Mouse (Mus musculus): Measurements from ENCODE around the gene B4galnt4. TPM values are rescaled to one million over a fixed set of nuclear protein-coding genes. Genes with fewer than 3 reads are reported as not detected.

The B4galnt4 gene
- total and polyA plus RNA-seq, 2 experiments from 2014 or later, result 41.8 to 124 TPM

DNA sequence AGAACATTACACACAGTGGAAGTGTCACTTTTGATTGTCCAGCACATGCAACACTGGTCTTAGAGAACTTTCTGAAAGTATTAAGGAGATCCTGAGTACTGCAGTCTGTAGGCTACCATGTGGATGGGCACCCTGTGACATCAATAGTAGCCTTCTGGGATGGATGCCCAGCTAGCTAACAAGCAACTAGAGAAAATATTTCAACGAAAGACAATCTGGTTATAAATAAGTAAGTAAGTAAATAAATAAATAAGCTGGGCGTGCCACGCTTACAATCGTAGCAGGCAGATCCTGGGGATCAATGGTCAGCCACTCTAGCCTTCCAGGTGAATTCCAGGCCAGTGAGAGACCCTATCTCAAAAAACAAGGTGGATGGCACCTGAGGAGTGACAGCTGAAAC, 8.9 kb upstream of the B4galnt4 start:
- Histone ChIP-seq H3K36me3 (ENCODE audit: insufficient read depth, low read length) (no peaks in the 10 kb centered on the region), H3K27me3 (ENCODE audit: insufficient read depth, low read length) (no peaks in the 10 kb centered on the region), H3K4me2 (ENCODE audit: low read depth, low read length) (no peak overlapping the region), H3K27ac (no peak overlapping the region), H3K9ac (replicated peaks; ENCODE audit: low read length) (no peak overlapping the region), H3K9me3 (ENCODE audit: low read length) (no peaks in the 10 kb centered on the region), H3K4me1 (ENCODE audit: insufficient read depth, low read length) (peaks cover 4% of the 10 kb centered on the region; the same call in 1 of the 2 replicates), H3K4me3 (ENCODE audit: low read length) (no peak overlapping the region)
- ATAC-seq (no peak), DNase-seq (ENCODE audit: low spot score) (no peak)
- WGBS, result 88% methylated on average over 4 of the region's 4 CpGs
- TF ChIP-seq CTCF (IDR thresholded peaks at IDR 0.05; ENCODE audit: low read depth), result no peak

DNA sequence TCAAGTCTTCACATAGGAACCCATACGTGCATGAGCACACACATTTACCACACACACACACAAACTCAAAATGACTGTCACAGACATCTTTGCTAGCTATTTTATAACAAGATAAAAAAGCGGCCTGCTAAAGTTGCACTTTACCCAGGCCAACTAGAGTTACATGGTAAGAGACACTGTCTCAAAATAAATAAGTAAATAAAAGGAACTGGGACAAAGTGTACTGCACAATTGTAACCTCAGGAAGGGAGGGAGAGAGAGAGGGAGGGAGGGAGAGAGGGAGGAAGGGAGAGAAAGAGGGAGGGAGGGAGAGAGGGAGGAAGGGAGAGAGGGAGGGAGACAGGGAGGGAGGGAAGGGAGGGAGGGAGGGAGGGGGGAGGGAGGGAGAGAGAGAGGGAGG, 8.5 kb upstream of the B4galnt4 start:
- DNase-seq (ENCODE audit: low spot score), result no peak
- Histone ChIP-seq H3K9ac (replicated peaks; ENCODE audit: low read length) (no peak overlapping the region), H3K9me3 (ENCODE audit: low read length) (no peaks in the 10 kb centered on the region), H3K27me3 (ENCODE audit: insufficient read depth, low read length) (no peaks in the 10 kb centered on the region), H3K4me2 (ENCODE audit: low read depth, low read length) (no peak overlapping the region), H3K27ac (no peak overlapping the region), H3K36me3 (ENCODE audit: insufficient read depth, low read length) (no peaks in the 10 kb centered on the region), H3K4me1 (ENCODE audit: insufficient read depth, low read length) (peaks cover 4% of the 10 kb centered on the region; the same call in 1 of the 2 replicates), H3K4me3 (ENCODE audit: low read length) (no peak overlapping the region)
- no peak for ATAC-seq
- no peak for TF ChIP-seq CTCF (IDR thresholded peaks at IDR 0.05; ENCODE audit: low read depth)
- WGBS, result 80% methylated on average over 2 of the region's 2 CpGs

DNA sequence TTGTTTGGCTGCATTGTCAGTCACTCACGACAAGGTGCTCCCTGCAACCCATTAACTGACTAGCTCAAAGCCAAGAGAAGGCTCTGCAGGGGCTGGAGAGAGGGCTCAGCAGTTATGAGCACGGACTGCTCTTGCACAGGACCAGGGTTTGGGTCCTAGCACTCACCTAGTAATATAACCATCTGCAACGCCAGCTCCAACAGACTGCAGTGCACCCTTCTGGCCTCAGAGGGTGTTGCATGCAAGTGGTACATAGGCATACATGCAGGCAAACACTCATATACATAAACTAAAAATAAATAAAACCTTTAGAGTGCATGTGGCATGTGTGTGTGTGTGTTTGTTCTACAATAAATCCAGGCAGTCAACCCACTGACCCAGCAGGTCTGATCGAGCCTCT, 5.1 kb upstream of the B4galnt4 start:
- 85% methylated on average over 4 of the region's 4 CpGs for WGBS
- Histone ChIP-seq H3K36me3 (ENCODE audit: insufficient read depth, low read length) (no peaks in the 10 kb centered on the region), H3K4me3 (ENCODE audit: low read length) (no peak overlapping the region), H3K27me3 (ENCODE audit: insufficient read depth, low read length) (no peaks in the 10 kb centered on the region), H3K9ac (replicated peaks; ENCODE audit: low read length) (no peak overlapping the region), H3K9me3 (ENCODE audit: low read length) (no peaks in the 10 kb centered on the region), H3K4me1 (ENCODE audit: insufficient read depth, low read length) (0 out of 2 replicates have a peak, but pooled peaks cover 6% of the 10 kb centered on the region), H3K4me2 (ENCODE audit: low read depth, low read length) (no peak overlapping the region), H3K27ac (no peak overlapping the region)
- peak; percentile 29 for TF ChIP-seq CTCF (IDR thresholded peaks at IDR 0.05; ENCODE audit: low read depth)
- DNase-seq (ENCODE audit: low spot score), result no peak
- no peak for ATAC-seq

DNA sequence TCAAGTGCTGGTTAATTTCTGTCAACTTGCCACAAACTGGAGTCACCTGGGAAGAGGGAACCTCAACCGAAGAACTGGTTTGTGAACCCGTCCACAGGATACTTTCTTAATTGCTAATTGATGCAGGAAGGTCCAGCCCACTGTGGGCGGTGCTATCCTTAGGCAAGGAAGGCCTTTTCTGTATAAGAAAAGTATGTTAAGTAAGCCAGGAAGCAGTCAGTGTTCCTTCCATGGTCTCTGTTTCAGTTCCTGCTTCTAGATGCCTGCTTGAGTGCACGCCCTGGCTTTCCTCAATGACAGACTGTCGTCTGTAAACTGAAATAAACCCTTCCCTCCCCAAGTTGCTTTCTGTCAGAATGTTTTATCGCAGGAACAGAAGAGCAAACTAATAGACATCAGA, 3.9 kb upstream of the B4galnt4 start:
- H3K4me2 ChIP-seq (ENCODE audit: low read depth, low read length), result no peak overlapping the region
- TF ChIP-seq CTCF (IDR thresholded peaks at IDR 0.05; ENCODE audit: low read depth), result no peak

DNA sequence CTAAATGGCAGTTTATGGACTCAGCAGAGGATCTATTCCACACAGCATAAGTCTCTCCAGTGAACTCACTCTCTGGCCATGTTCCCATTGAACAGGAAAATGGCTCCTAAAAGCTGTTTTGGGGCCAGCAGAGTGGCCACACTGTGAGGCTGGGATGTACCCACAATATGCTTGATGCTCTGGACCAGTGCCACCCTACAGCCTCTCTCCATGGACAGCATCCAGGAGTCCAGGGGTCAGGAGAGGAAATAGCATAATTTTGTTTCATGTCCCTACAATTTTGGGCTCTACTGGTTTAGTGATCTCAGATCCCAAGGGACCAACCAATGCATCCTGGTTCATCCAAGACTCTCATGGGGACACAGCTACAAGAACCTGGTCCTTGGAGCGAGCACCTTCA, 3.4 kb upstream of the B4galnt4 start:
- WGBS, result 97% methylated on average over 1 of the region's 1 CpGs
- Histone ChIP-seq H3K4me3 (ENCODE audit: low read length) (no peak overlapping the region), H3K36me3 (ENCODE audit: insufficient read depth, low read length) (no peaks in the 10 kb centered on the region), H3K27ac (no peak overlapping the region), H3K4me2 (ENCODE audit: low read depth, low read length) (no peak overlapping the region), H3K4me1 (ENCODE audit: insufficient read depth, low read length) (peaks cover 14% of the 10 kb centered on the region), H3K9ac (replicated peaks; ENCODE audit: low read length) (no peak overlapping the region), H3K27me3 (ENCODE audit: insufficient read depth, low read length) (no peaks in the 10 kb centered on the region), H3K9me3 (ENCODE audit: low read length) (no peaks in the 10 kb centered on the region)
- no peak for TF ChIP-seq CTCF (IDR thresholded peaks at IDR 0.05; ENCODE audit: low read depth)
- ATAC-seq (no peak), DNase-seq (ENCODE audit: low spot score) (no peak)

More for the DNA sequence above, 3.9 kb upstream of the B4galnt4 start:
- Histone ChIP-seq H3K9ac (replicated peaks; ENCODE audit: low read length) (no peak overlapping the region), H3K36me3 (ENCODE audit: insufficient read depth, low read length) (no peaks in the 10 kb centered on the region), H3K9me3 (ENCODE audit: low read length) (no peaks in the 10 kb centered on the region), H3K4me3 (ENCODE audit: low read length) (no peak overlapping the region), H3K27ac (no peak overlapping the region), H3K27me3 (ENCODE audit: insufficient read depth, low read length) (no peaks in the 10 kb centered on the region), H3K4me1 (ENCODE audit: insufficient read depth, low read length) (peaks cover 8% of the 10 kb centered on the region)
- 91% methylated on average over 6 of the region's 6 CpGs for WGBS
- ATAC-seq (no peak), DNase-seq (ENCODE audit: low spot score) (no peak)

DNA sequence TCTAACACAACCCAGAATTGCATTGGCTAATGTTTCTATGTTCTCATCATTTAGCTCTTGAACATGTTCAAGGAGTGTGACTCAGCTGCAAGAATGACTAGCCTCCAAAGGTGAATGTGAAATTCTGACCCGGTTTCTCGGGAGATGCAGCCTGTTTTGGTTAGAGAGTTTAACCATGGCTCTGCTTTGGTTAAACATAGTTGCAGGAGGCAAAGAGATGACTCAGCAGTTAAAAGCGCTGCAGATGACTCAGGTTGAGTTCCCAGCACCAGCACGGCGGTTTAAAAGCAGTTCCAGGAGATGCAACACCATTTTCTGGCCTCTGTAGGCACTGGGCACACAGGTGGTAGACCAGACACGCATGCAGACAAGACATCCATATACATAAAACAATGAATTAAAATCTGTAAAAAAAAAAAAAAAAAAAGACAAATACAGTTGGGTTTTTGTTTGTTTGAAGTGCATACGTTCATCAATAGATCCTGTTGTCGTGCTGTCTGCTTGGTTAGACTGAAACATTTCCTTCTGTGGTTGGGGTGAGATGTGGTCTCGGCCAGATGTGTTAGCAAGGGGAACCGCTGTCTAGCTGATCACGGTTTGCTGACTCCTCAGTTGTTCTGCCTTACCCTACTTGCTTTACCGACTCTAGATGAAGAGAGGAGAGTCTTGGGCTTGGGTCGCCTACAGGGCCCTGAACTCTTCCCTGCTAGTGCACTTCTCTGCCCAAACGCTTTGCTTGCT, 2.1 kb upstream of the B4galnt4 start:
- no peak for ATAC-seq
- peaks cover 14% of the 10 kb centered on the region for H3K4me1 ChIP-seq (ENCODE audit: insufficient read depth, low read length)
- WGBS, result 92% methylated on average over 14 of the region's 14 CpGs
- H3K36me3 ChIP-seq (ENCODE audit: insufficient read depth, low read length), result peaks cover 4% of the 10 kb centered on the region
- no peak for TF ChIP-seq CTCF (IDR thresholded peaks at IDR 0.05; ENCODE audit: low read depth)
- H3K9ac ChIP-seq (replicated peaks; ENCODE audit: low read length), result no peak overlapping the region
- H3K27me3 ChIP-seq (ENCODE audit: insufficient read depth, low read length), result no peaks in the 10 kb centered on the region
- no peak for DNase-seq (ENCODE audit: low spot score)
- no peak overlapping the region for H3K27ac ChIP-seq
- H3K4me3 ChIP-seq (ENCODE audit: low read length), result no peak overlapping the region
- H3K9me3 ChIP-seq (ENCODE audit: low read length), result no peaks in the 10 kb centered on the region
- H3K4me2 ChIP-seq (ENCODE audit: low read depth, low read length), result no peak overlapping the region

DNA sequence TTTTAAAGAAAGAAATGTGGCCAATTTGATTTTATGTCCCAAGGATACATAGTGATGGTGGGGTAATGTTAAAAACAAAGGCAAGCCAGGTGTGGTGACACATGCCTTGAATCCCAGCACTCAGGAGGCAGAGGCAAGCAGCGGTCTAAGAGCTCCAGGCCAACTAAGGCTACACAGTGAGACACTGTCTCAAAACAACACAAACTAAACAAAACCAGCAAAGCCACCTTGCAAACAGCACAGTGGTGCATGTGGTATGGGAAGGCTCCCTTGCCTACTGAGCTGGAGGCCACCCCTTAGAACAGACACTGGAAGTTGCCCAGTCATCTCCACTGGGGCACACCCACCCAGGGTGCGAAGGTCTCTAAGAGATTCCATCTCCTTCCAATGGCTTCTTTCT, 975 bp upstream of the B4galnt4 start:
- H3K4me3 ChIP-seq (ENCODE audit: low read length), result peak overlapping the region; percentile 83
- peak overlapping the region; percentile 97 for H3K9ac ChIP-seq (replicated peaks; ENCODE audit: low read length)
- peak overlapping the region; percentile 78 for H3K4me2 ChIP-seq (ENCODE audit: low read depth, low read length)
- no peak for ATAC-seq
- H3K4me1 ChIP-seq (ENCODE audit: insufficient read depth, low read length), result peaks cover 14% of the 10 kb centered on the region
- H3K27me3 ChIP-seq (ENCODE audit: insufficient read depth, low read length), result no peaks in the 10 kb centered on the region
- H3K27ac ChIP-seq, result peak overlapping the region; percentile 92
- peaks cover 14% of the 10 kb centered on the region for H3K36me3 ChIP-seq (ENCODE audit: insufficient read depth, low read length)
- no peaks in the 10 kb centered on the region for H3K9me3 ChIP-seq (ENCODE audit: low read length)
- WGBS, result 65% methylated on average over 2 of the region's 2 CpGs
- no peak for TF ChIP-seq CTCF (IDR thresholded peaks at IDR 0.05; ENCODE audit: low read depth)
- no peak for DNase-seq (ENCODE audit: low spot score)
